Mouse (Mus musculus) stomach, embryonic 16.5 days (tissue): ENCODE measurements around the gene Olfr19. TPM values are rescaled to one million over a fixed set of nuclear protein-coding genes. Genes with fewer than 3 reads are reported as not detected.
"Not testable (repeated sequence)": the region's sequence is repeated elsewhere in the genome, so short reads cannot be mapped to it uniquely, and the experiment has no call there.

Source experiments
- ATAC-seq: fragments of 200-750 bp; cut with Nextera tagmentation; 2 replicates; pipeline ENCODE4 v1.8.0; 2017; ENCODE audit warnings: moderate number of reproducible peaks, moderate TSS enrichment; ENCODE audit not compliant: insufficient read depth, low FRiP score
- H3K27ac ChIP-seq: fragments of 300-500 bp; sonication (generic); 2 replicates; pipeline ENCODE4 v1.5.1; 2014; ENCODE audit warnings: low read length
- H3K27me3 ChIP-seq: fragments of 300-500 bp; sonication (generic); 2 replicates; pipeline ENCODE4 v1.6.1; 2014; ENCODE audit warnings: low read length, control low read depth, mixed read lengths; ENCODE audit not compliant: control insufficient read depth, insufficient read depth
- H3K36me3 ChIP-seq: fragments of 300-500 bp; sonication (generic); 2 replicates; pipeline ENCODE4 v1.6.1; 2014; ENCODE audit warnings: low read length; ENCODE audit not compliant: control insufficient read depth, insufficient read depth
- H3K4me1 ChIP-seq: fragments of 300-500 bp; sonication (generic); 2 replicates; pipeline ENCODE4 v1.6.1; 2014; ENCODE audit warnings: low read length, control low read depth, mixed read lengths; ENCODE audit not compliant: control insufficient read depth, insufficient read depth
- H3K4me2 ChIP-seq: fragments of 300-500 bp; sonication (generic); 2 replicates; pipeline ENCODE4 v1.6.1; 2014; ENCODE audit warnings: low read depth, low read length, mixed read lengths
- H3K4me3 ChIP-seq: fragments of 300-500 bp; sonication (generic); replicated peaks from 2 replicates; pipeline ENCODE4 v1.5.1; 2014; ENCODE audit warnings: mild to moderate bottlenecking, low read length
- H3K9ac ChIP-seq: fragments of 300-500 bp; sonication (generic); 2 replicates; pipeline ENCODE4 v1.6.1; 2014; ENCODE audit warnings: low read length
- H3K9me3 ChIP-seq: fragments of 300-500 bp; sonication (generic); replicated peaks from 2 replicates; pipeline ENCODE4 v1.6.1; 2016; ENCODE audit warnings: low read length, control low read depth; ENCODE audit not compliant: control insufficient read depth
- WGBS: fragments of 180-500 bp; shearing (Covaris S2); extraction: QIAGEN DNeasy Blood & Tissue Kit; methylation state at CpG from one replicate; pipeline ENCODE4 v1.1.7; 2014; 5-methylcytosine and 5-hydroxymethylcytosine counted together
- polyA plus RNA-seq: library from polyadenylated mRNA; unstranded; fragments of >200 nt; fragmentation: Nextera tagmentation; extraction: Ambion mirVana; gene quantifications from 2 replicates; pipeline ENCODE4 v1.2.1, GENCODE M21; 2015

The Olfr19 gene
- polyA plus RNA-seq = not detected in 2 replicates

DNA sequence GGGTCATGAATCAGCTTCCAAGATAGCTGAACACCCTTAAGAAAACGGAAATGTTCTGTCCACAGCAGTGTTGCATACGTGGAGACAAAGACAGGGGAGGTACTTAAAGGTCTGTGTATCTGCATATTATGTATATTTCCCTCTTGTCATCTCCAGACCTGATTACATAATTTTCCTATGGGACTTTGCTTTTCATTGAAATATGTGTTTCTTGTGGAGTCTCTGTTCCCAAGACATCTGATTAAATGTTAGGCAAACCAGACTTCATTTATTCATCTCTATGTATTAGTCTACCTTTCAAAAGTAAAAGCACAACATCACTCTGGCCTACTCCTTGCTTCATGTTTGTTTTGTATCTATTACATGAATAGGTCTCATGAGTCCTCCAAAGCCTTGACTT lies at the start of gene Olfr19:
TSS of gene Olfr19 (minus strand) at position 101 of the 400 bp plus-strand sequence.
- Histone ChIP-seq H3K27ac (no peak within 1 kb of the TSS), H3K9ac (no peak within 1 kb of the TSS), H3K36me3 (no peaks in the 10 kb centered on the region), H3K4me1 (no peaks in the 10 kb centered on the region), H3K9me3 (no peaks in the 10 kb centered on the region), H3K4me2 (no peak within 1 kb of the TSS), H3K4me3 (no peak within 1 kb of the TSS), H3K27me3 (no peaks in the 10 kb centered on the region)
- no peak for ATAC-seq
- WGBS = 64% methylated on average over 2 of the region's 2 CpGs

DNA sequence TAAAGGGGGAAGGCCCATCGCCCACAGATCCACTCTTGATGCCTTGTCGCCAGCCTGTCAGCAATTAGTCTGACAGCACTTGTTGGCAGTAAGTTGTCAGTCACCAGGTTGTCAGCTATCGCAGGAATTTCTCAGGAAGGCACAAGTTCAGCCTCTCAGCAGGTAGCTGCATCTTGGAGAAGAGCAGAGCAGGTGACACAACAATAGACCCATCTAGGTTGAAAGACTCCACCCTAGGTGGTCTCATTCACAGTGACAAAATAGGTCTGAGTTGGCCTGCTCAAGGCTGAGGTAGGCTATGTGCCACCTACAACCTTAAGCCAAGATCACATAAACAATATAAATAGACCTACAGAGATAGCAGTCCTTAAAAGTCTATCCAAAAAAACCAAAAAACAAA lies 8.8 kb upstream of the Olfr19 start:
- no peak overlapping the region for H3K9ac ChIP-seq
- H3K27ac ChIP-seq = no peak overlapping the region
- H3K4me1 ChIP-seq = no peaks in the 10 kb centered on the region
- H3K4me2 ChIP-seq = no peak overlapping the region
- no peaks in the 10 kb centered on the region for H3K9me3 ChIP-seq
- WGBS = 62% methylated on average over 3 of the region's 3 CpGs
- no peaks in the 10 kb centered on the region for H3K27me3 ChIP-seq
- no peak for ATAC-seq
- H3K4me3 ChIP-seq = no peak overlapping the region
- no peaks in the 10 kb centered on the region for H3K36me3 ChIP-seq

DNA sequence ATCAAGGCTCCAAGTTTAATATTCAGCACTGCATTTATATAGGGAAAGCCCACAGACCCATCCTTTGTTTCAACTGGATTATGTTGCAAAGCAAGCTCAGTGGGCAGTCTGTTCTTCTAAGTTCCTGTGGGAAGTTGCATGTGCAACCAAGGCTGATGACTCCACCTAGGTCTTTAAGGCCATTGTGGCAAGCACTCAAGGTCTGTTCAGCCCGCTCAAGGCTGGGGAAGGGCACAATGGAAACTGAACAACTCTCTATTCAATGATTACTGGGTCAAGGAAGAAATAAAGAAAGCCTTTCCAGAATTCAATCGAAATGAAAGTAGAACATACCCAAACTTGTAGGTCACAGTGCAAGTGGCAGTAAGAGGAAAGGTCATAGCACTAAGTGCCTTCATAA lies 7.8 kb upstream of the Olfr19 start:
- Histone ChIP-seq H3K4me3 (no peak overlapping the region), H3K27me3 (no peaks in the 10 kb centered on the region), H3K36me3 (no peaks in the 10 kb centered on the region), H3K4me2 (no peak overlapping the region), H3K27ac (no peak overlapping the region), H3K9ac (no peak overlapping the region), H3K9me3 (no peaks in the 10 kb centered on the region), H3K4me1 (no peaks in the 10 kb centered on the region)
- ATAC-seq = no peak
- WGBS = 78% methylated on average over 2 of the region's 2 CpGs

DNA sequence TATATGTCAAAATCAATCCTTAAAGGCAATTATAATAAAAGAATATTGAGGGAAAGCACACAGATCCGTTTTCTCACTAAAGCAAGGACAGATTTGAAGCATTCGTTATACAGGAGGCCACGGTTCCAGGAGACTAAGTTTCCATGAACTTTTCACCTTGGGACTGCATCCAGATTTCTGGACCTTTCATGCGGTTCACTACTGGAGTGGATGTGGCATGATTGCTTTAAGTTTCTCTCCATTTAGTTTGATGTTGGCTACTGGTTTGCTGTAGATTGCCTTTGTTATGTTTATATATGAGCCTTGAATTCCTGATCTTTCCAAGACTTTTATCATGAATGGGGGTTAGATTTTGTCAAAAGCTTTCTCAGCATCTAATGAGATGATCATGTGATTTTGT lies 11.2 kb downstream of the Olfr19 start:
- no peak overlapping the region for H3K27ac ChIP-seq
- no peak overlapping the region for H3K4me3 ChIP-seq

DNA sequence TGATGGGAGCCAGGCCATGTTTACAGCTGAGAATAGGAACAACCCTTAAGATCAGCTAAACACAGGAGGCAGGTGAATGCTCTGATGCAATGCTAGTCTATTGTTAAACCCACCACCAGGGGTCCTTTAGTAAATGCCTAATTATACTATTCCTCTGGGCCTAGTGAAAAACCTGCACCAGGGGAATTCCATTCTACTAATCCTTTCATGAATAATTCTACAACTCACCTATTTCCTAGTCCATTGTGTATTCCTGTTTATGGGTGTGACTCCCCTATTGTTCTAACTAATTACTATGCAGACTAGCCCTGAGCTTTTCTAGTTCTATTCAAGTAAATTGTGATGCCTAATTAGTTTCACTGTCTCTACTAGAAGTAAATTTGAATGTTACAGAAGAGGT lies 11.7 kb downstream of the Olfr19 start:
- H3K27ac ChIP-seq, H3K4me2 ChIP-seq, H3K27me3 ChIP-seq, H3K36me3 ChIP-seq, H3K9me3 ChIP-seq, ATAC-seq, H3K4me3 ChIP-seq, H3K4me1 ChIP-seq, H3K9ac ChIP-seq: not testable (repeated sequence)

More for the DNA sequence above, 11.2 kb downstream of the Olfr19 start:
- Histone ChIP-seq H3K4me1 (no peaks in the 10 kb centered on the region), H3K9ac (no peak overlapping the region), H3K27me3 (no peaks in the 10 kb centered on the region), H3K9me3 (no peaks in the 10 kb centered on the region), H3K4me2 (no peak overlapping the region), H3K36me3 (no peaks in the 10 kb centered on the region)
- WGBS = 65% methylated on average over 4 of the region's 4 CpGs
- ATAC-seq = no peak

DNA sequence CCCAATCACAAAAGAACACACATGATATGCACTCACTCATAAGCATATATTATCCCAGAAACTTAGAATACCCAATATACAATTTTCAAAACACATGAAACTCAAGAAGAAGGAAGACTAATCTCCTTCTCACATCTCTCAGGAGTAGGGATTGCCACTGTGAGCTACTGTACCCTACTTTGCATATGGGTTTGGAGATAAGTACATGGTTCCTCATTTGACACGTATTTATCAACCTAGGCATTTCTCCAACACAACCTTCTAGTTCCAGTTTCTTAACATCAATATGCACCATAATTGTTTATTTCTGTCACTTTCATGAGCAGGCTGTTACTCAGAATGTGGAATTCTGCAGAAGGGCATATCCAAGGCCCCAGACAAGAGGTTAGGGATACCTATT lies 31.1 kb downstream of the Olfr19 start:
- ATAC-seq = no peak
- H3K9me3 ChIP-seq = no peaks in the 10 kb centered on the region
- no peak overlapping the region for H3K4me2 ChIP-seq
- H3K4me1 ChIP-seq = no peaks in the 10 kb centered on the region
- no peaks in the 10 kb centered on the region for H3K36me3 ChIP-seq
- no peak overlapping the region for H3K9ac ChIP-seq
- H3K27ac ChIP-seq = no peak overlapping the region
- WGBS = 72% methylated on average over 1 of the region's 1 CpGs
- no peaks in the 10 kb centered on the region for H3K27me3 ChIP-seq
- no peak overlapping the region for H3K4me3 ChIP-seq

DNA sequence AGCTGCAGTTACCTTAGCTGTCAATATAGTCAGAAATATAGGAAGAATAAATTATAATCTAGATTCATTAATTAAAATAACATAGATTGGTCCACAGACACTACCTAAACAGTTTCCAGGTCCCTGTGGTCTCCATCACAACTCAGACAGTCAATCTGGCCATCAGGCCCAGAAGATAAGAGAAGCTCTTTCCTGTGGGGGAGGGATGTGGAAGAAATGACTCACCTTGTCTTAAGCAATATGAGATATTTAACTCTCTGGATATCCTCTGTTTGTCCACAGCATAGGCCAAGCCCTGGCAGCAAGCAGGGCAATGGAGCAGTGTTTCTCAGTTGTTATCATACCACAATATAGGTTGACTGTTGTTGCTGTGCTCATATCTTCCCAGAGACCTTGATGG lies 42.5 kb downstream of the Olfr19 start:
- Histone ChIP-seq H3K4me1 (no peaks in the 10 kb centered on the region), H3K27me3 (no peaks in the 10 kb centered on the region), H3K36me3 (no peaks in the 10 kb centered on the region), H3K4me2 (no peak overlapping the region), H3K9ac (no peak overlapping the region), H3K9me3 (no peaks in the 10 kb centered on the region), H3K4me3 (no peak overlapping the region), H3K27ac (no peak overlapping the region)
- no peak for ATAC-seq

Other genes with a start within 250 kb of the Olfr19 start
- 10.3 and 11.5 TPM in 2 replicates for gene Fgd4, start 75.9 kb downstream of the Olfr19 start, polyA plus RNA-seq
- 0.15 and 0.65 TPM in 2 replicates for gene Spag6l, start 153.1 kb upstream of the Olfr19 start, polyA plus RNA-seq
- gene Igll1, start 187.6 kb upstream of the Olfr19 start, polyA plus RNA-seq = 1.0 and 2.3 TPM in 2 replicates
- 51.4 and 53.8 TPM in 2 replicates for gene Top3b, start 194.3 kb upstream of the Olfr19 start, polyA plus RNA-seq
- 2.7 and 3.8 TPM in 2 replicates for gene Vpreb1, start 194.4 kb upstream of the Olfr19 start, polyA plus RNA-seq
- 21.8 and 23.1 TPM in 2 replicates for gene Ppm1f, start 220.1 kb upstream of the Olfr19 start, polyA plus RNA-seq